Mouse (Mus musculus) heart, embryonic 15.5 days (tissue): ENCODE data around the gene Il17rb. TPM values are rescaled to one million over a fixed set of nuclear protein-coding genes. Genes with fewer than 3 reads are reported as not detected.

ENCODE experiments used
- ATAC-seq: fragments of 200-750 bp; cut with Nextera tagmentation; replicated peaks from 2 replicates; pipeline ENCODE4 v1.8.0; 2017; ENCODE audit warnings: low read depth, moderate TSS enrichment; ENCODE audit not compliant: insufficient number of reproducible peaks, insufficient read depth, low FRiP score
- H3K27ac ChIP-seq: fragments of 300-500 bp; sonication (generic); 2 replicates; pipeline ENCODE4 v1.5.1; 2015; ENCODE audit warnings: mild to moderate bottlenecking, inconsistent platforms
- H3K27me3 ChIP-seq: fragments of 300-500 bp; sonication (generic); 2 replicates; pipeline ENCODE4 v1.6.1; 2015; ENCODE audit warnings: inconsistent platforms
- H3K36me3 ChIP-seq: fragments of 300-500 bp; sonication (generic); 2 replicates; pipeline ENCODE4 v1.6.1; 2015; ENCODE audit warnings: mild to moderate bottlenecking, inconsistent platforms
- H3K4me1 ChIP-seq: fragments of 300-500 bp; sonication (generic); replicated peaks from 2 replicates; pipeline ENCODE4 v1.6.1; 2015; ENCODE audit warnings: inconsistent platforms
- H3K4me2 ChIP-seq: fragments of 300-500 bp; sonication (generic); 2 replicates; pipeline ENCODE4 v1.6.1; 2015; ENCODE audit warnings: inconsistent platforms, mild to moderate bottlenecking, moderate library complexity
- H3K4me3 ChIP-seq: fragments of 300-500 bp; sonication (generic); 2 replicates; pipeline ENCODE4 v1.5.1; 2015; ENCODE audit warnings: mild to moderate bottlenecking, inconsistent platforms
- H3K9ac ChIP-seq: fragments of 300-500 bp; sonication (generic); 2 replicates; pipeline ENCODE4 v1.6.1; 2015; ENCODE audit warnings: mild to moderate bottlenecking, inconsistent platforms
- H3K9me3 ChIP-seq: fragments of 300-500 bp; sonication (generic); replicated peaks from 2 replicates; pipeline ENCODE4 v1.6.1; 2016; ENCODE audit warnings: inconsistent platforms
- WGBS: fragments of 180-500 bp; shearing (Covaris S2); methylation state at CpG from one replicate; pipeline ENCODE4 v1.1.7; 2015; ENCODE audit warnings: mixed read lengths; 5-methylcytosine and 5-hydroxymethylcytosine counted together
- microRNA-seq: library from miRNA; unstranded; fragments of <30 nt; microRNA quantifications from one replicate; pipeline ENCODE4, GENCODE M21; 2016
- polyA plus RNA-seq: library from polyadenylated mRNA; unstranded; fragments of >200 nt; fragmentation: Nextera tagmentation; extraction: Ambion mirVana; gene quantifications from 2 replicates; pipeline ENCODE4 v1.2.1, GENCODE M21; 2015

Gene Il17rb
- polyA plus RNA-seq, 1 experiment from 2014 or later: 0.62 TPM

GRCm38 (mm10) chr14:29946761-29947309 lies 61.9 kb downstream of the Il17rb start:
- no peak overlapping the region for H3K4me2 ChIP-seq
- H3K4me1 ChIP-seq: no peaks in the 10 kb centered on the region
- no peak overlapping the region for H3K27ac ChIP-seq
- no peak overlapping the region for H3K9ac ChIP-seq
- H3K27me3 ChIP-seq: peaks cover 2% of the 10 kb centered on the region
- 57% methylated on average over 5 of the region's 5 CpGs for WGBS
- H3K9me3 ChIP-seq: no peaks in the 10 kb centered on the region
- ATAC-seq: no peak
- no peak overlapping the region for H3K4me3 ChIP-seq
- H3K36me3 ChIP-seq: no peaks in the 10 kb centered on the region

Small RNA genes lying within 50 kb of the gene (microRNA-seq; reads per million reads assigned to microRNA genes)
- gene Mir6947: not detected

Other genes starting within 250 kb of the Il17rb start
- 197 and 222 TPM in 2 replicates for gene Selenok, start 40.6 kb downstream of the Il17rb start, polyA plus RNA-seq
- 47.0 and 52.1 TPM in 2 replicates for gene Actr8, start 30.6 kb downstream of the Il17rb start, polyA plus RNA-seq
- gene Chdh, start 127 bp upstream of the Il17rb start, polyA plus RNA-seq: 0.18 and 0.95 TPM in 2 replicates